Comparison of ENCODE assay signal across 20 mouse cellular contexts in the genomic region with DNA sequence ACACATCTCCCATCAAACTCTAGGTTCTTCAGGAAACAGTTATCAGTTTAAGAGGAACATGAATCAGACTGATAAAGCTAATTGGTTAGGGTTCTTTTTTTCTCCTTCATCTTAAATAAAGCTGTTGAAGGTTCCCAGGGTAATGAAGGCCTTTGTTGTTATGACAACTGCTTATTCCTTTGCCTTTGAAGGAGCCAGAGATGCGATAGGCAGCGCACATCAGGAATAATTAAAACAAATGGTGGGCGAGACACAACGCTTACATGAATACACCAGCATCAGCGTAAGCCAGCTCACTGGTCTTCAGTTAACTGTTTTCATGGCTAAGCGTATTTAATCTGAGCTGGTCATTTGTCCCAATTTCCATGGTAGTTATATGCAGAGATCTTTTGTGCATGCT.
DNase-seq lines count a peak whose midpoint lies in the region; ATAC-seq lines count a peak whose summit lies in the region.
"Had no signal": no experiment of that assay in that cellular context is flagged by ENCODE, and none has a peak within 500 bp of the region (broad histone marks: within the 10 kb centered on the region; RNA-seq: fewer than 3 reads in every experiment).

No protein-coding gene starts in this region.

- no peak overlapping the region for H3K4me3 ChIP-seq in hindbrain, embryonic 12.5 days
- H3K4me3 ChIP-seq in hindbrain, embryonic 16.5 days (ENCODE audit: low read length), result no peak overlapping the region
- H3K4me3 ChIP-seq in midbrain, embryonic 11.5 days (ENCODE audit: low read depth, low read length), result no peak overlapping the region
- no peak overlapping the region for H3K4me3 ChIP-seq in midbrain, embryonic 10.5 days
- no peak overlapping the region for H3K4me3 ChIP-seq in midbrain, embryonic 15.5 days
- H3K4me3 ChIP-seq: embryonic facial prominence, embryonic 12.5 days; heart, adult 2 months; heart, embryonic 15.5 days had no signal

- intact Hi-C loops in heart, postnatal 25 days (cut with DNase I), result no loop called here

- no peaks in the 10 kb centered on the region for H3K36me3 ChIP-seq in hindbrain, embryonic 12.5 days
- H3K36me3 ChIP-seq in hindbrain, embryonic 16.5 days (ENCODE audit: control insufficient read depth, insufficient read depth, low read length), result no peaks in the 10 kb centered on the region
- no peaks in the 10 kb centered on the region for H3K36me3 ChIP-seq in midbrain, embryonic 11.5 days (ENCODE audit: control insufficient read depth, insufficient read depth, low read length)
- H3K36me3 ChIP-seq in midbrain, embryonic 10.5 days, result no peaks in the 10 kb centered on the region
- H3K36me3 ChIP-seq in midbrain, embryonic 15.5 days (replicated peaks), result no peaks in the 10 kb centered on the region
- H3K36me3 ChIP-seq: embryonic facial prominence, embryonic 12.5 days; heart, embryonic 15.5 days had no signal

- no peaks in the 10 kb centered on the region for H3K9me3 ChIP-seq in hindbrain, embryonic 12.5 days (replicated peaks)
- no peaks in the 10 kb centered on the region for H3K9me3 ChIP-seq in hindbrain, embryonic 16.5 days (ENCODE audit: control insufficient read depth, low read length)
- no peaks in the 10 kb centered on the region for H3K9me3 ChIP-seq in midbrain, embryonic 11.5 days (ENCODE audit: control insufficient read depth, low read length)
- no peaks in the 10 kb centered on the region for H3K9me3 ChIP-seq in midbrain, embryonic 10.5 days (replicated peaks)
- 0 out of 2 replicates have a peak, but pooled peaks cover 4% of the 10 kb centered on the region for H3K9me3 ChIP-seq in midbrain, embryonic 15.5 days
- H3K9me3 ChIP-seq: embryonic facial prominence, embryonic 12.5 days; heart, embryonic 15.5 days had no signal

- no peaks in the 10 kb centered on the region for H3K27me3 ChIP-seq in hindbrain, embryonic 12.5 days
- H3K27me3 ChIP-seq in hindbrain, embryonic 16.5 days (replicated peaks; ENCODE audit: control insufficient read depth, insufficient read depth, low read length), result no peaks in the 10 kb centered on the region
- no peaks in the 10 kb centered on the region for H3K27me3 ChIP-seq in midbrain, embryonic 11.5 days (ENCODE audit: control insufficient read depth, insufficient read depth, low read length)
- no peaks in the 10 kb centered on the region for H3K27me3 ChIP-seq in midbrain, embryonic 10.5 days (ENCODE audit: low read depth, poor library complexity, severe bottlenecking)
- H3K27me3 ChIP-seq in midbrain, embryonic 15.5 days (replicated peaks), result no peaks in the 10 kb centered on the region
- H3K27me3 ChIP-seq: embryonic facial prominence, embryonic 12.5 days; heart, embryonic 15.5 days had no signal

- peak; percentile 19; the same call in 1 of the 2 replicates for ATAC-seq in hindbrain, embryonic 12.5 days (ENCODE audit: low FRiP score)
- no peak for ATAC-seq in hindbrain, embryonic 16.5 days
- peak; percentile 57; the same call in 1 of the 2 replicates for ATAC-seq in midbrain, embryonic 11.5 days (ENCODE audit: low FRiP score)
- peak; percentile 71 for ATAC-seq in midbrain, embryonic 15.5 days (replicated peaks)
- ATAC-seq in inflammation-experienced regulatory T-cells, adult 6 months, result no peak
- ATAC-seq: activated CD4-positive, CD25-positive, alpha-beta regulatory T cell, adult 4 months; forebrain, postnatal 0 days; Patski had no signal

- H3K4me2 ChIP-seq in hindbrain, embryonic 12.5 days (replicated peaks), result no peak overlapping the region
- H3K4me2 ChIP-seq in hindbrain, embryonic 16.5 days (ENCODE audit: low read length), result no peak overlapping the region
- no peak overlapping the region for H3K4me2 ChIP-seq in midbrain, embryonic 11.5 days
- H3K4me2 ChIP-seq in midbrain, embryonic 15.5 days, result no peak overlapping the region
- H3K4me2 ChIP-seq: embryonic facial prominence, embryonic 12.5 days; heart, embryonic 11.5 days; heart, embryonic 15.5 days; hindbrain, embryonic 14.5 days had no signal

- DNase-seq in midbrain, embryonic 11.5 days (ENCODE audit: low spot score, missing footprints), result peak; percentile 28
- no peak for DNase-seq in midbrain, embryonic 10.5 days (ENCODE audit: low spot score)
- no peak for DNase-seq in heart, postnatal 25 days (ENCODE audit: low spot score)
- DNase-seq: adrenal gland, postnatal 14 days; cerebellum, adult 2 months; cerebellum, postnatal 14 days; forebrain, postnatal 0 days; gastrocnemius, postnatal 14 days; heart, adult 2 months; heart, postnatal 14 days had no signal

- 75% methylated on average over 6 of the region's 6 CpGs for WGBS in hindbrain, embryonic 12.5 days
- 57% methylated on average over 6 of the region's 6 CpGs for WGBS in hindbrain, embryonic 16.5 days
- 85% methylated on average over 6 of the region's 6 CpGs for WGBS in midbrain, embryonic 11.5 days
- 82% methylated on average over 6 of the region's 6 CpGs for WGBS in midbrain, embryonic 10.5 days
- 42% methylated on average over 6 of the region's 6 CpGs for WGBS in midbrain, embryonic 15.5 days

- no peak overlapping the region for H3K27ac ChIP-seq in hindbrain, embryonic 12.5 days
- H3K27ac ChIP-seq in hindbrain, embryonic 16.5 days (ENCODE audit: low read depth, low read length), result no peak overlapping the region
- no peak overlapping the region for H3K27ac ChIP-seq in midbrain, embryonic 11.5 days (ENCODE audit: low read depth, low read length)
- no peak overlapping the region for H3K27ac ChIP-seq in midbrain, embryonic 10.5 days (replicated peaks)
- no peak overlapping the region for H3K27ac ChIP-seq in midbrain, embryonic 15.5 days
- H3K27ac ChIP-seq: embryonic facial prominence, embryonic 12.5 days; heart, adult 2 months; heart, embryonic 15.5 days; hindbrain, embryonic 14.5 days had no signal

- H3K4me1 ChIP-seq in hindbrain, embryonic 12.5 days, result no peaks in the 10 kb centered on the region
- H3K4me1 ChIP-seq in hindbrain, embryonic 16.5 days (ENCODE audit: control insufficient read depth, insufficient read depth, low read depth, low read length), result no peaks in the 10 kb centered on the region
- no peaks in the 10 kb centered on the region for H3K4me1 ChIP-seq in midbrain, embryonic 11.5 days (ENCODE audit: control insufficient read depth, insufficient read depth, low read length)
- no peaks in the 10 kb centered on the region for H3K4me1 ChIP-seq in midbrain, embryonic 10.5 days
- H3K4me1 ChIP-seq in midbrain, embryonic 15.5 days, result no peaks in the 10 kb centered on the region
- H3K4me1 ChIP-seq: embryonic facial prominence, embryonic 12.5 days; heart, embryonic 15.5 days had no signal

- H3K9ac ChIP-seq in hindbrain, embryonic 12.5 days, result no peak overlapping the region
- no peak overlapping the region for H3K9ac ChIP-seq in hindbrain, embryonic 16.5 days (ENCODE audit: low read depth, low read length)
- no peak overlapping the region for H3K9ac ChIP-seq in midbrain, embryonic 11.5 days (ENCODE audit: low read length)
- H3K9ac ChIP-seq in midbrain, embryonic 15.5 days, result no peak overlapping the region
- H3K9ac ChIP-seq: embryonic facial prominence, embryonic 12.5 days; forebrain, postnatal 0 days; heart, embryonic 15.5 days; hindbrain, embryonic 14.5 days had no signal

Comparison
In these comparisons a context has a peak if more than half of its experiments do, and no peak if none do; other contexts are left out.
1. ATAC-seq: peak in hindbrain, embryonic 12.5 days (single experiment), midbrain, embryonic 11.5 days (single experiment) and midbrain, embryonic 15.5 days (single experiment); none in hindbrain, embryonic 16.5 days (single experiment) and inflammation-experienced regulatory T-cells, adult 6 months (single experiment).